Mouse (Mus musculus) liver, adult 2 months (tissue): Measurements from ENCODE around the gene Smad1. TPM values are rescaled to one million over a fixed set of nuclear protein-coding genes. Genes with fewer than 3 reads are reported as not detected.

ENCODE experiments used
- DNase-seq: peaks from one replicate; pipeline ENCODE4 v3.0.0-alpha.2; 2011; ENCODE audit warnings: low read depth, low spot score; ENCODE audit errors: extremely low read depth
- H3K27ac ChIP-seq: fragments of 200-500 bp; replicated peaks from 2 replicates; pipeline ENCODE4 v1.5.1; 2012; ENCODE audit warnings: low read depth, mild to moderate bottlenecking, control low read depth, inconsistent platforms, low read length; ENCODE audit not compliant: insufficient read depth
- H3K27me3 ChIP-seq: fragments of 200-500 bp; 2 replicates; pipeline ENCODE4 v1.6.1; 2012; ENCODE audit warnings: mild to moderate bottlenecking, moderate library complexity, low read length, inconsistent platforms; ENCODE audit not compliant: control insufficient read depth, insufficient read depth
- H3K36me3 ChIP-seq: fragments of 200-500 bp; 2 replicates; pipeline ENCODE4 v1.6.1; 2012; ENCODE audit warnings: low read length, inconsistent platforms; ENCODE audit not compliant: control insufficient read depth, insufficient read depth
- H3K4me1 ChIP-seq: fragments of 200-500 bp; 2 replicates; pipeline ENCODE4 v1.6.1; 2011; ENCODE audit warnings: low read length; ENCODE audit not compliant: control insufficient read depth, insufficient read depth
- H3K4me3 ChIP-seq: fragments of 200-500 bp; 2 replicates; pipeline ENCODE4 v1.5.1; 2011; ENCODE audit warnings: low read depth, mild to moderate bottlenecking, control low read depth, low read length, moderate library complexity; ENCODE audit not compliant: insufficient read depth
- H3K79me2 ChIP-seq: fragments of 200-500 bp; 2 replicates; pipeline ENCODE4 v1.6.1; 2012; ENCODE audit warnings: inconsistent platforms, mild to moderate bottlenecking, low read length, moderate library complexity; ENCODE audit not compliant: control insufficient read depth, insufficient read depth
- H3K9ac ChIP-seq: fragments of 200-500 bp; 2 replicates; pipeline ENCODE4 v1.6.1; 2012; ENCODE audit warnings: low read depth, mild to moderate bottlenecking, control low read depth, inconsistent platforms, low read length
- CTCF ChIP-seq: fragments of 200-500 bp; IDR thresholded peaks from 2 replicates; pipeline ENCODE4 v1.5.1; 2011; ENCODE audit warnings: low read depth, low read length, control low read depth
- POLR2A ChIP-seq: fragments of 200-500 bp; IDR thresholded peaks from 2 replicates; pipeline ENCODE4 v1.6.1; 2011; ENCODE audit warnings: low read length, control low read depth; ENCODE audit not compliant: insufficient read depth; ENCODE audit errors: extremely low read depth
- WGBS: fragments of 180-500 bp; shearing (Covaris S2); methylation state at CpG from one replicate; pipeline ENCODE4 v1.1.7; 2018; 5-methylcytosine and 5-hydroxymethylcytosine counted together
- polyA plus RNA-seq: library from polyadenylated mRNA; depleted of rRNA; stranded (reverse); fragments of >200 nt; gene quantifications from 2 replicates; pipeline ENCODE4 v1.2.3, GENCODE M21; 2012
- total RNA-seq: library from RNA; depleted of rRNA; stranded (reverse); fragments of >200 nt; gene quantifications from 2 replicates; pipeline ENCODE4 v1.2.3, GENCODE M21; 2014

The Smad1 gene
- total and polyA plus RNA-seq, 2 experiments, result 10.8 to 25.5 TPM

- Histone ChIP-seq H3K9ac (no peak overlapping the region), H3K79me2 (peaks cover 39% of the 10 kb centered on the region), H3K4me3 (no peak overlapping the region), H3K27me3 (no peaks in the 10 kb centered on the region), H3K27ac (no peak overlapping the region; the same call in 1 of the 2 replicates), H3K36me3 (no peaks in the 10 kb centered on the region), H3K4me1 (peaks cover 44% of the 10 kb centered on the region)
- WGBS, result 79% methylated on average over 6 of the region's 6 CpGs
- TF ChIP-seq CTCF, result no peak
- TF ChIP-seq POLR2A, result no peak
- no peak for DNase-seq
Observed at GRCm38 (mm10) chr8:79373563-79373962, 25.8 kb downstream of the Smad1 start.

DNA sequence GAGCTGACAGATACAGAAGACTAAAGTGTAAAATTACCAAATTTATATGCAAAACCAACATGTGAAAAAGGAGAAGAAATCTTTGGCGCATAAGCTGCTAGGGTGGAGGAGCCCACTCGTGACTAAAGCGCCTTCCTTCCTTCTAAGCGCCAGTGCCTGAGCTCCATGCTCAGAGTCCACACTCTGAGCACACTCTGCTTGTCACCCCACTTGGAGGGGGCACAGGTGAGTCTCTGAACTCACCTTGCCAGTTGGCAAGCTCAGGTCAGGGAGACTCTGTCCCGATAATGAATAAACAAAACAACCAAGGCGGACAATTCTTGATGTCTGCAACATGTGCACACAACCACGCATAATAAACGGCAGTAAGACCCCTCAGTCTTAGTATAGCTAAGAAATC, 26.4 kb downstream of the Smad1 start:
- 16% methylated on average over 8 of the region's 8 CpGs for WGBS
- peaks cover 47% of the 10 kb centered on the region for H3K4me1 ChIP-seq
- peak; percentile 75 for DNase-seq
- H3K9ac ChIP-seq, result peak overlapping the region; percentile 9; the same call in 1 of the 2 replicates
- no peaks in the 10 kb centered on the region for H3K27me3 ChIP-seq
- TF ChIP-seq CTCF, result no peak
- no peak for TF ChIP-seq POLR2A
- peaks cover 38% of the 10 kb centered on the region for H3K79me2 ChIP-seq
- H3K27ac ChIP-seq, result peak overlapping the region; percentile 59
- no peak overlapping the region for H3K4me3 ChIP-seq
- H3K36me3 ChIP-seq, result no peaks in the 10 kb centered on the region

DNA sequence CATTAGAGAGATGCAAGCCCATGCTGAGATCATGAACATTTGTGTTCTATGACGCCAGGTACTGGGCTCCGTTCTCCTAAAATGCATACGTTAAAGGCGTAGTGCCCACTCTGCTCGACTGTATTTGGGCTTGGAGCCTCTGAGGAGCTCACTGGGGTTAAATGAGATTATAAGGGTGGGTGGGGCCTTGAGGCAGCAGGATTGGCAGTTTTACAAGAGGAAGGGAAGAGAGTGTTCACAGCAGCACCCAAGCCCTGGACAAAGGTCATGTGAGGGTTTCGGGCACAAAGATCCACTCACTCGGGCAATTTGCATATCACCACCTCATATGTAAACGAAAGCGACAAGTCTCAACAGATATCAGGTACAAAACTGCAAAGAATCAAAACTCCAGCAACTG, 26.8 kb downstream of the Smad1 start:
- WGBS, result 4% methylated on average over 9 of the region's 9 CpGs
- Histone ChIP-seq H3K9ac (no peak overlapping the region), H3K4me3 (no peak overlapping the region), H3K27ac (peak overlapping the region; percentile 59), H3K79me2 (peaks cover 37% of the 10 kb centered on the region), H3K36me3 (no peaks in the 10 kb centered on the region), H3K4me1 (peaks cover 48% of the 10 kb centered on the region), H3K27me3 (no peaks in the 10 kb centered on the region)
- TF ChIP-seq CTCF (no peak), POLR2A (no peak)
- DNase-seq, result peak; percentile 94

DNA sequence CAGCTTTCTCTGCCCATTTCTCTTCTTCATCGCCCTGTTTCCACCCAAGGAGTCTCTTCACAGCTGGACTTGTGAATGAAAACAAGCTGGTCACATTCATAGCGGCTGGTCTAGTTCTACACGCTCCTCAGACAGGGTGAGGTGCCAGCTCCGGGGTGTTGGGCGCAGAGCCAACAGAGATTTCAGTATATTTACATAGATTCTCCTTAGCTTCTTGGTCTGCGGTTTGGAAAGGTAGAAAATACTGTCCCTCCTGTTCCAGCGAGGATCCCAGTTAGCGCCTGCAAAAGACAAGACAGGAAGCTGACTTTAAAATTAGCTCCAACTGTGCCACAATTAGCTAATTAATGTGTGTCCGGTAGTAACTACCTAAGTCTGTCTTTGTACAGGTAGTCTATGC, 27.2 kb downstream of the Smad1 start:
- no peak overlapping the region for H3K9ac ChIP-seq

GRCm38 (mm10) chr8:79370646-79371290, 28.6 kb downstream of the Smad1 start:
- Histone ChIP-seq H3K79me2 (peaks cover 35% of the 10 kb centered on the region), H3K4me3 (peak overlapping the region; percentile 27), H3K9ac (peak overlapping the region; percentile 49), H3K27me3 (no peaks in the 10 kb centered on the region), H3K27ac (peak overlapping the region; percentile 63), H3K36me3 (no peaks in the 10 kb centered on the region), H3K4me1 (peaks cover 44% of the 10 kb centered on the region)
- no peak for TF ChIP-seq CTCF
- no peak for TF ChIP-seq POLR2A
- peak; percentile 81 for DNase-seq
- WGBS, result 33% methylated on average over 12 of the region's 12 CpGs

More for the DNA sequence above, 27.2 kb downstream of the Smad1 start:
- no peak overlapping the region for H3K4me3 ChIP-seq
- H3K36me3 ChIP-seq, result no peaks in the 10 kb centered on the region
- H3K79me2 ChIP-seq, result peaks cover 33% of the 10 kb centered on the region
- peak; percentile 51 for DNase-seq
- WGBS, result 33% methylated on average over 9 of the region's 9 CpGs
- H3K27ac ChIP-seq, result peak overlapping the region; percentile 59
- H3K27me3 ChIP-seq, result no peaks in the 10 kb centered on the region
- TF ChIP-seq POLR2A (no peak), CTCF (no peak)
- H3K4me1 ChIP-seq, result peaks cover 51% of the 10 kb centered on the region

DNA sequence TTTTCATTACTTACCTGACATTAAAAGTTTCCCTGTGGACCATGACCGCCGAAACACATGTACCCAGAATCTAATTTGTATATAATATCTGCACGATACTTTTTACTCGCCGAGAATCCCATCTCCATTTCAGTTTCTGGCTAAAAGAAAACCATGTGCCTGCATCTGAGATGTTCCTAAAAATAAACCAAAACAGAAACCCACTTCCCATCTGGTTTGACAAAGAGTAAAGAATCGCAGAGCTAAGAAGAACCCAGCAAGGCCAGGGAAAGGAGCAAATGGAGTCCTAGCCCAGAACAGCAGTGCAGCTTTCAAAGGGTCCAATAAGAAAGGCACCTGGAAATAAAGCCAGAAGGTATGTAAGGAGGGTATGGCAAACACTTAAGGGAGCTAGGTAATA, 30.2 kb downstream of the Smad1 start:
- Histone ChIP-seq H3K36me3 (no peaks in the 10 kb centered on the region), H3K79me2 (peaks cover 41% of the 10 kb centered on the region), H3K4me3 (no peak overlapping the region), H3K27ac (no peak overlapping the region), H3K9ac (no peak overlapping the region), H3K27me3 (no peaks in the 10 kb centered on the region), H3K4me1 (peaks cover 32% of the 10 kb centered on the region)
- no peak for TF ChIP-seq CTCF
- TF ChIP-seq POLR2A, result no peak
- DNase-seq, result no peak
- WGBS, result 86% methylated on average over 6 of the region's 6 CpGs
